Mouse (Mus musculus): Measurements from ENCODE around the gene Ambra1.
"Not testable (repeated sequence)": the region's sequence is repeated elsewhere in the genome, so short reads cannot be mapped to it uniquely, and the experiment has no call there.

Gene Ambra1

DNA sequence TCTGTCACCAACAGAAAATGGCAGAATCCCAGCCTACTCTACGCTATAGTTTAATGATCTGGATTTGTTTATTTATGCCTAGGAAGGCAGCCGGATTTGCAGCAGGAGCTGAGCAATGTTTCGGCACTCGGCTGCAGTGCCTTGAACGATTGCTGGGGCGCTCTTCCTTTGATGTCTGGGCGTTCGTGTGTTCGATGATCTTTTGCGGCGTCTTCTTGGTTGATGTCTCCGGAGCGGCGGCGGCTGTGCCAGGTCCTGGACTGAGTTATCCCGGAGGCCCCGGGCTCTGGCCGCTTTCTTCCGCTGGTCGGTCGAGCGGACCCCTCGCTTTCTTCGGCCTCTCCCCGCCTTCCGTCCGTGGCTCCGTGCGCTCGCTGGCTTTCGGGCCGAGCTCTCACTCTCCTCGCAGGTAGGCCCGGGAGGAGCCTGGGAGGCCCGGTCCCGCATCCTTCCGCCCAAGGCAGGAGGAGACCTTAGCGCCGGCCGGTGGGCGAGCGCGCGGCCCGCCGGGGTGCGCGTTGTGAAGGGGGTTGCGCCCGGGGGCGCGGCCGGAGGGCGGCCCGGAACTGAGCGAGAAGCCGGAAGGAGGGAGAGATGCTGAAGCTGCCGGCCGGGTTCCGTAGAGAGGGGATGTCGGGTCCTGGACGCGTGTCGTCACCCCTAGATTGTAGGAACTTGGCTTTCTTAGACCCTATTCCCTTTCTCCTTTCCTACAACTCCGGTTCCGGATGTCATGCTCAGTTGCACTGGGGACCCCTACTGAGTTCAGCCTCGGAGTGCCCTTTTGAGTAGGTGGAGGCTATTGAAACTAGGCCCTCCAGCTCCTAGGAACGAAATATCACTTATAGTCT, at the start of gene Ambra1:
Ambra1 (plus strand) TSS at position 164 of the 851 bp plus-strand sequence.
- peak; percentile 74 to 80 for DNase-seq (ENCODE audit: low spot score in 2 of 2)

DNA sequence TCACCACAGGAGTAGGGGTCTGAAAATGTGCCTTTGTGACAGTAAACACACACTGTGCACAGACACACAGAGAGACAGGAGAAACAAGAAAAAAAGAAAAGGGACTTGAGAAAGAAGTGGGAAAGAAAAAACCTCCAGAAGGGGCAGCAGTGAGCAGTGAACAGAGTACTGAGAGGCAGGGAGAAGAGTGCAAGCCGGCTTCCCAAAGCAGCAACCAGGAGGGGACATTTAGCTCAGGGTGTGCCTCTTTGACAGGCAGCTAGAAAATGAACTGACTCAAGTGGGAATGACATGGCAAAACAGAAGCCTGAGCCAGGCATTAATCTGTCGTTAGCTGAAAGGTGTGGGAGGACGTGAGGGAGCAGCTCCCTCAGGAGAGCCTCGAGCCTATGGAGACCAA, 47.1 kb upstream of the Ambra1 start:
- peak in 1 of 2 experiments; percentile 53 for DNase-seq (ENCODE audit: low spot score in 2 of 2)

DNA sequence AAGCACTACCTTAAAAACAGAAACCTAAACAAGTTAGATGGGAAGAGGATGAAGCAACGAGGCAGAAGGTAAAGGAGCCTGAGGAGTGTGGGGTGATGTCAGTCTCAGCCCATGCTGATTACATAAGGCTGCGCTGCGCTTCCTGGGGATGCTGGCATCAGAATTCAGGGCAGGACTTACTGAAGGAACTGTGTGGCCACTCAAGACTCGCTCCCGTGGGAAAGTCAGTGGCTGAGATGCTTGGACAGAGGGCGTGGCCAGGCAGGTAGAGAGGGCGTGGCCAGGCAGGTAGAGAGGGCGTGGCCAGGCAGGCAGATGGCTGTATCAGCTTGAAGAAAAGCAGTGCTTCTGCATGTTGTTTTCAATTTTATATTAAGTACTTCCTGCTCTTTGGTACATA, 46.0 kb upstream of the Ambra1 start:
- no peak for DNase-seq (ENCODE audit: low spot score in 2 of 2)

DNA sequence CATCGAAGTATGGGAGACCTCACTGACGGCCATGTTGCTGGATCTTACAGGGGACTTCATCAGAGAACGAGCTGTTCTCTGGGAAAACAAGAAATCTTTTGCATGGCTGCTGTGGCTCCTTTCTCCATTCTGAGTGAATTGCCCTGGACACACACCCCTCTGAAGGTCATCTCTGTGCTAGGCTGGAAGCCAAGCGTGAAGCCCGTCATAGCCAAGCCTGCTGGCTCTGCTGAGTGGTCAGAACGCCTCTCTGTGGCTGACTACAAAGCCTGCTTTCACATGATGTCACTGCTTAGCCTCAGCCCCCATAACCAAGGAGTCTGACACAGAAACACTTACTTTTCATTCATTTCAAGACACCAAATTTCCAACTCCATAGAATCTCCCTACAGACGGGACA, 40.5 kb upstream of the Ambra1 start:
- peak in 1 of 2 experiments; percentile 26 for DNase-seq (ENCODE audit: low spot score in 2 of 2)

DNA sequence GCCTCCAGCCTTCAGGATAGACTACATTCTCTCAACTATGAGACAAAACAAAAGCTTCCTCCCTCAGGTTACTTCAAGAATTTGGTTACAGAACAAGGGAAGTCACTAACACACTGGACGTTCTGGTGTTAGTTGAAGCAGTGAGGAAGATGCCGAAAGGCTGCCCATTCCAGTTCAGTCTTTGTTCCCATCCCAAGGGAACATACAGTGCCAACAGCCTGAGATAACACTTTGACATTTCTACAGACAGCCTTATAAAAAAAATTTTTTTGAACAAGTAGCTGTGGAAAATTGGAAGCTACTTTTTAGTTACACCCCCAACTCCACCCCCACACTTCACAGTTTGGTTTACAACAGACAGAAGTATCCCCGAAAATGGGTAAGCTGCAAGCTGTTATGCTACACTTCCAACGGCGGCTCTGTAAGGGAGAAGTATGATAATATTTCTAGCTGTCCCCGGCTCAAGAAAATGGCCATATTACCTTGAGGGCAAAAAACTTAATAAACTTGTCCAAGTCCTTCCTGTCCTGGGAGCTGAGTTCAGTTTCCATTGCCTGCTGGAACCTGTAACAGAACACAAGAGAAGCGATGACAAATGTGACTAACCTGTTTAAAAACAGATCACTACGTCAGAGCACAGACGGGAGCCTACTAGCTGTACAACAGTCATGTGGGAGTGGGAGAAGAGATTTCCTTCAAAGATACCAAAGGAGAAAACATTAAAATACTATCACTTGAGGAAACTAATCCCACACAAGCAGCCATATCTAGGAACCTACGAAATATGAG, 34.3 kb upstream of the Ambra1 start:
- DNase-seq (ENCODE audit: low spot score in 2 of 2), result no peak

DNA sequence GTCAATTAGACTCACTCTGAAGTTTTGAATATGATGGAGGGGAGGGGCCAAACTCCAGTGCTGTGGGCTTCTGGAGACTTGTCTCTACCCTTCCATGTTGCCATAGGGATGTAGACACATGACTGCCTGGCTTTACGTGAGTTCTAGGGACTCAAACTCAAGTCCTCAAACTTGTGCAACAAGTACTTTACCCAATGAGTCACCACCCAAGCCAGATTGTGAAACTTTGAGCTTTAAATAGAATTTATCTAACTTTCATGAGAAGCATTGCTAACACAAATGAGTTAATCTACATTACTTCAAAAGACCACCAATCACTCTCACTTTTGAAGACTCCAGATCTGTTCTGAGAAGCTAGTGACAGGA, 33.7 kb upstream of the Ambra1 start:
- no peak for DNase-seq (ENCODE audit: low spot score in 2 of 2)

DNA sequence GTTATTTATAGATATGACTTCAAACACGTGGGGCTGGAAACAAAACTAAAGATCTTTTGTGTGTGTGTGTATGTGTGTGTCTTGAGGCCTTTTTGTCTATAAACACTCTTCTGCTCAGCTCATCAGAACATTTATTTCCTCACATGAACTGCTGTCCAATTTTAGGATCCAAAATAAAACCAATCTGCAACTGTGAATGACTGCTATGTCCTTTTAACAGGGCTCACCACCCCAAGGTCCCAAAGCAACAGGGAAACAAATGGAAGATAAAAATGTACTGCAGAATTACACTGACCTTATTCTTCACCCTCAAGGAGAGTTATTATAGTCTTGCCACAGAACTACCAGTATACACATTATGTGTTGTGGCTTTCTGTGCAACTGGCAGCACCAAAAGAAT, 30.7 kb upstream of the Ambra1 start:
- DNase-seq (ENCODE audit: low spot score in 2 of 2), result no peak

DNA sequence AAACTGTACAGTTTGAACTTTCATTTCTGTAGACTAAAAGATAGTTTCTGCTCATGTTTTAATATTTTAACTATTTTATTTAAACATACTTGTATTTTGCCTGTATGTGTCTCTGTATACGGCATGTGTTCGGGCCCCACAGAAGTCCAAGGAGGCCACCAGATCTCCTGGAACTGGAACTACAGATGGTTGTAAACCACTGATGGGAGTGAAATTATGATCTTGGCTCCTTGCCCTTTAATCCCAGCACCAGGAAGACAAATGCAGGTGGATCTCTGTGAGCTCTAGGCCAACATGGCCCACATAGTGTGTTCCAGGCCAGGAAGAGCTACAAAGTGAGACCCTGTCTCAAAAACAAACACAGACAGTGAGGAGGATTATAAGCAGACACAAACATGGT, 28.6 kb upstream of the Ambra1 start:
- no peak for DNase-seq (ENCODE audit: low spot score in 2 of 2)

DNA sequence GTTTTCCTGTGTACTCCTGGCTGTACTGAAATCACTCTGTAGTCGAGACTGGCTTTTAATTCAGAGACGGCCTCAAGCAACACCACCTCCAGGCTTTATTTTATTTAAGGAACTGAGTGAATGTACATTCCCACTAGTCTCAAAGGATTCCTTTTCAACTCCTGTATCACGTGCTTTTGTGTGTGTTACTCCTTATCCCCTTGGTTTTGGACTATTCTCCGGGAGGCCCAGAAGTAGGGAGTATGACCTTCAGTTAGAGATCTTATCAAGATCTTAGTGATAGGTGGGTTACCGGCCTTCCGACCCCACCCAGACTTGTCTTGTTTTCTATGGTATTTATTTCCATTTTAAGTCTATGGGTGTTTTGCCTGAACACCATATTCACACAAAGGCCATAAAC, 24.2 kb upstream of the Ambra1 start:
- DNase-seq (ENCODE audit: low spot score in 2 of 2), result no peak

DNA sequence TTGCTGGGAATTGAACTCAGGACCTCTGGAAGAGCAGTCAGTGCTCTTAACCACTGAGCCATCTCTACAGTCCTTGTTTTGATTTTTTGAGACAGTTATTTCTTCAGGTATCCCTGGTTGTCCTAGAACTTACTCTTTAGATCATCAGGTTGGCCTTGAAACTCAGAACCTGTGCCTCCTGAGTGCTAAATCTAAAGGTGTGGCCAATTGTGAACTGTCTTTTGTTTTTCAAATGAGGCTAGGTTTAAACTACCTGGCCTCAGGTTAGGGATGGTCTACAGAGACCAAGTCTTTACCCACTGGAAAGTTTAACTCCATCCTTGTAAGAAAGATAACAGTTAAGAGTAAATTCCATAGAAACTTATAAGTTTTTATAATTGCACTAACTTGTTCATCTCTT, 23.5 kb upstream of the Ambra1 start:
- no peak for DNase-seq (ENCODE audit: low spot score in 2 of 2)

DNA sequence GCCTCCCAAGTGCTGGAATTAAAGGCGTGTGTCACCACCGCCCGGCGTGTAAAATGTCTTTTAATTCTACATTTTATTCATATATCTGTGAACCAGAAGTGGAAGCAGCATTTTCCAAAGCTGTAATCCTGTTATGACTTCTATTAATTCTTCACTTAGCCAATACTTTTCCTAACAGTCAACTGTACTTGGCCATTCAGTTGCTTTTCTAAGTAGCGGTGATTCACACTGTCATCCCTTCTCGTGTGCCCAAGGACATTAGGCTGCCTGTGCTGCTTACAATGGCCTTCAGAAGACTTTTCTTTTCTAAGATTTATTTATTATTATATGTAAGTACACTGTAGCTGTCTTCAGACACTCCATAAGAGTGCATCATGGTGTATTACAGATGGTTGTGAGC, 21.6 kb upstream of the Ambra1 start:
- DNase-seq (ENCODE audit: low spot score in 2 of 2), result no peak

DNA sequence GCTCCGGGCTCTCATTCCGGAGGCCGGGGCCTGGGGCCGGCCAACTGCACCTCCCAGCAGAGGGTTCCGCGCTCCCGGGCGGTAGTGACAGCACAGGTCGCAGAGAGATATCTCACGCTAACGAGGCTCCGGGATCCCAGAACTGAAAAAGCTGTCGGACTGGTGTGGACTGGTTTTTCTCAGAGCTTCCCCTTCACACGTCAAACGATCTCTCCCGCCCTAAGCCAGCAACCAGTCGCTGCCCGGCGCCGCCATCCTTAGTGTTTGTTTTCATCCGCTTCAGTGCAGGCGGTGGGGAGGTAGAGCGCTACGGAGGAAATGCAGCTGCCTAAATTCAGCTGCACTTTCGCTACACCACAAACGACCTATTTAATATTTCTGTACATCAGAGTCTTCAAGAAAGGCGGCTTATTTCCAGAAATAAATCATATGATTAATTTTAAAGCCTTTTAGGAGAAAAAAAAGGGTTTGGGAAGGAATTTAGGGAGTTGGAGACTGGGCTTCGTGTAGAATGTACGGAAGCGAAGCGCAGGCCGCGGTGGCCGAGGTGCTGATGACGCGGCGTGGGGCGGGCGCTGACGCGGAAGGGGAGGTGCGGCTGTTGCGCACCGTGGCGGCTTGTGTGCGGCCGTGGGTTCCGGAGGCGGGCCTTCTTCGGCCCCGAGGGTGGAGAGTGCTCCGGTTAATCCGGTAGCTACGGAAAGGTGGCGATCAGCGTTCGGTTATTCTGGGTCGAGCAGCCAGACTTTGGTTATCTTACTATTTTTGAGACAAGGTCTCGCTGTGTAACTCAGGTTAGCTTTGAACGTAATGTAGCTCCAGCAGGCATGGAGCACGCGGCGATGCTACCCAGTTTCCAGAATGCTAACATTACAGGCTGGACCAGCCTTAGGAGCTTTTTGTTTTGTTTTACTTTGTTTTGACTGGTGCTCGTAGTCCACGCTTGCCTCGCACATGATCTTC, 19.4 kb upstream of the Ambra1 start, which contains the start of the genes Atg13 and Harbi1:
Atg13 (minus strand) TSS at position 305 of the 963 bp plus-strand sequence.
Harbi1 (plus strand) TSS at position 581 of the 963 bp plus-strand sequence.
- peak; percentile 82 to 90 for DNase-seq (ENCODE audit: low spot score in 2 of 2)

DNA sequence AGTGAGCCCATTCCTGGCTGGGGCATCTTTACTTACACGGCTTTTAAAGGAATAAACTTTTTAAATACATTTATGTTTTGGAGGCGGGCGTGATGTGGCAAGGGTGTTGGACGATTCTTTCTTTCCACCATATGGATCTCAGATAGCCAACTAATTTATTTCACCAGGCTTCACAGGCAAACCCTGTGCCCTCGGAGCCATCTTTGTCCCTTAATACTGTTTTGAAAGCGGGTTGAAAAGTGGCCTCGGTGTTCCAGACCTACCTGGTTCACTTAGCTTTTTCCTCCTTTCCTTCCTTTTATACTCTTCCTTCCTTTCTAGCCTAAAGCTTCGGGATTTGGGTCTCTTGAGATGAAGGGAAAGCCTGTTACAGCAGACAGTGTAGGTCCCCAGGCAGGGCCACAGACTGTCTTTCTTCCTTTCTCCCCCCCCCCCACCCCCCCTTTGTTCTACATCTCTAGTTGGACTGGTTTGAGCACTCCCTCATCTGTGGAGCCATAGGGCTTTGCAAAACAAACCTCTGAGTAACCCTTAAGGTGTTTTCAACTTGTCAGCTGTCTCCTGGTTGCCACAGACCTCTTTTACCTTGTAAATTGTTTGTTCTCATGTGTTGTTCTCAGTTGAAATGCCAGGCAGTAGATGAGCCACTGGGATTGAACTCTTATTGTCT, 18.5 kb upstream of the Ambra1 start:
- no peak for DNase-seq (ENCODE audit: low spot score in 2 of 2)

DNA sequence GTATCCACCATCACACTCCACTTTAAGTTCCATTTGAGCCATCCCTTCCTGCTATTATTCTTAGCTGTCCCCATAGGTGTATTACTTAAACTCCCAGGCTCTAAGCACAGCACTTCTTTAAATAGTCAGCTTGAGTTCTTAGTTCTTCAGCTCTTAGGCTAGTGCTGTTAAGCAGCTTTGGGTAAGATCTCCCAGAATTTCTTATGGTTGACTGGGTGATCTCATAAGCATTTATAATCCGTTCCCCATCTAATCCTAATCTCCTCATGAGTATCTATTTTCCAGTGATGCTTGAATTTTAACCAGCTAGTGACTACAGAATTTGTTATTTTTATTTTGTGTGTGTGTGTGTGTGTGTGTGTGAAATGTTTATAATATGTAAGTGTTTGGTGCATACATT, 15.0 kb upstream of the Ambra1 start:
- DNase-seq (ENCODE audit: low spot score in 2 of 2), result no peak

DNA sequence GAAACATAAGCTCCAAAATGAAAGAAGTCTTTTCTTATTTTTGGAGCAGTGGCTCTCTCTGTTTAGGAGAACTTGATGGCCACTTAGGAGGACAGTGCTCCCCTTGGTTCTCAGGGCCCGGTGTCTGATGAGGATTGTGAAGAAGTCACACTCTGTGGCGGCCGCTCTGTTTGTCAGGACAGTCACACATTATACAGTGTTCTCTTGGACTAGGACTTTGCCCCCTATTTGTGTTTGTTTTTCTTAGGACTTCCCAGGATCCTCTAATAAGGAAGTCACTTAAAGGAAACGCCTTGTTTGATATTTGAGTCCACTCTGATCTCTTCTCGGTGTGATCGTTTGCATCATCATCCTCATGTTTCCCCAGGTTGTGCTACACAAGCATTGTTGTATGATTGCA, 11.7 kb upstream of the Ambra1 start:
- no peak for DNase-seq (ENCODE audit: low spot score in 2 of 2)

DNA sequence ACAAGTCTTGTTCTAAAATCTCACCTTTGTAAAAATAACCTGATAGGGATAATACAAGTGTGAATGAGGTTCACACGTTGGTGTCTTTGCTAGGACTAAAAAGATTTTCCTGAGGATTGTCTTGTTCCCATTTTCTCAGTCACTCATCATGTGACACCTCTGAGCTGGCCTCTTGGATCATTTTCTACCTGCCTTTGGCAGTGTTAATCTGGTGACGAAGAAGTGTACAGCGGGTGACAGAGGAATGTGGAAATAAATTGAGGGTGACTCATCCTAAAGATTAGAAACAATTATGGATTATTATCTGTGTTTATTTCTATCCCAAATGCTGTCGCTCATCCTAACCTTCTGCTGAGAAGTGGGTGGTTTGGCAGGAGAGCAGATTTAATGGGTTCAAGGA, 6.6 kb upstream of the Ambra1 start:
- DNase-seq (ENCODE audit: low spot score in 2 of 2), result no peak

DNA sequence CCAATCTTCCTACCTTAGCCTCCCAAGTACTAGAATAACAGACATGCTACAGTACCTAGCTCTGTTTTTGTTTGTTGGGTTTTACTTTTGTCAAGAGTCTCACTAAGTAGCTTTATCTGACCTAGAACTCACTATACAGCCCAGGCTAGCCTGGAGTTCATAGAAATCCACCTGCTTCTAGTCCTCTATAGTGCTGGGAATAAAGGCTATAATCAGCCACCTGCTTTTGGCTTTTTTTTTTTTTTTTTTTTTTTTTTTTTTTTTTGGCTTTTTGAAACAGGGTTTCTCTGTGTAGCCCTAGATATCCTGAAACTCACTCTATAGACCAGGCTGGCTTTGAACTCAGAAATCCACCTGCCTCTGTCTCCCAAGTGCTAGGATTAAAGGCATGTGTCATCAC, 6.0 kb upstream of the Ambra1 start:
- DNase-seq (ENCODE audit: low spot score in 2 of 2), result no peak

DNA sequence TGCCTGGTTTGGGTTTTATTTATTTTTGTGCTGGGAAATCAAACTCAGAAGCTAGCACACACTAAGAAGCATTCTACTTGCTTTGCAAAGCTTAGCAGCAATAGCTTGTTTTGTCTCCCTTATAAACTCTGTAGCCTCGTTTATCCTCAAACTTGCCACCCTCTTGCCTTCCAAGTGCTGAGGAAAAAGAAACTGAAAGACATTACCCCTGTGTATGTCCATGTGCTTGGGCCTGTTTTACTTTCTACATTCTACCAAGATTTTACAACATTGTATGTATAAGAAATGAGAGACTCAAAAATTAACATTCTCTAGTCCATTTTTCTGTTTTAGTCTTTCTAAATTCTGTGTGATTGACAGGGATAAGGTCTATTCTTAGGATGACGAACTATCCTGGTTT, 5.2 kb upstream of the Ambra1 start:
- no peak for DNase-seq (ENCODE audit: low spot score in 2 of 2)

DNA sequence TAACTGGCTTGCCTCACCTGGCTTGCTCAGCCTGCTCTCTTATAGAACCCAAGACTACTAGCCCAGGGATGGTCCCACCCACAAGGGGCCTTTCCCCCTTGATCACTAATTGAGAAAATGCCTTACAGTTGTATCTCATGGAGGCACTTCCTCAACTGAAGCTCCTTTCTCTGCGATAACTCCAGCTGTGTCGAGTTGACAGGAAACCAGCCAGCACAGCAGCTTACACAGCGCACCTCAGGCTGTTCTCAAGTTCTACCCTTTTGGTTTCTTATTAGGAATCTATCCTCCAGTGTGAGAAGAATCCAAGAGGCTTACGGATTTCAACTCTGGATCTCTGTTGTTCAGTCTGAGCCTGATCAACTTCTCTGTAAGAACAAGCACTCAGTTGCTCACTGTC, 4.5 kb upstream of the Ambra1 start:
- DNase-seq (ENCODE audit: low spot score in 2 of 2), result not testable (repeated sequence)

DNA sequence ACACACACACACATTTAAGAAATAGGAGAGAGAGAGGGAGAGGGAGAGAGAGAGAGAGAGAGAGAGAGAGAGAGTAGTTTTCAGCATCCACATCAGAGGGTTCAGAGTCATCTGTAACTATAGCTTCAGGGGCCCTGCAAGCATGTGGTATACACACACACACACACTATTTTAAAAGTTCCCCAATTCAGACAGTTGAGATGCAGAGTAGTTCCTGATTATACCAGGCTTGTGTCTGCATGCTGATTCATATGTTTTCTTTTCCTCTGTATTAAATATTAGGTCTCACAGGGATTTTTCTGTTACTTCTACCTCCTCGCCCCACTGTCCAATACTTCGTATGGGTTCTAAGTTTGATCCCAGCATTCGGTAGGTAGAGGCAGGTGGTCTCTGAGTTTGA, 2.9 kb upstream of the Ambra1 start:
- DNase-seq (ENCODE audit: low spot score in 2 of 2), result no peak

DNA sequence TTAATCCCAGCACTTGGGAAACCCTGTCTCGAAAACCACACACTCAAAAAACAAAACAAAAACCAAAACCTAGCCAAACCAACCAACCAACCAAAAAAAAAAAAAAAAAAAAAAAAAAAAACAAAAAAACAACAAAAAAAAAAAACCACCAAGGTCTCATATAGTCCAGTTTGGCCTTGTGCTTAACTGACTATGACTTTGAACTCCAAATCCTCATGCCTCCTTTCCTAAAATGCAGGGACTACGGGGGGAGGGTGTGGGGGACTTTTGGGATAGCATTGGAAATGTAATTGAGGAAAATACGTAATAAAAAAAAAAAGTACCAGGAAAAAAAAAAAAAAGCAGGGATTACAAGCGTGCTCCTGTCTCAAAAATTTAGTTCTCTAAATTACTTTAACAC, 363 bp upstream of the Ambra1 start:
- DNase-seq (ENCODE audit: low spot score in 2 of 2), result no peak

All from frontal cortex, postnatal 10 days (tissue).